Mouse (Mus musculus): ENCODE measurements around the gene Fam240a.

Fam240a gene

GRCm38 (mm10) chr9:110945343-110945742 lies 28.7 kb upstream of the Fam240a start:
- no peak for DNase-seq (ENCODE audit: low read depth, low spot score)

DNA sequence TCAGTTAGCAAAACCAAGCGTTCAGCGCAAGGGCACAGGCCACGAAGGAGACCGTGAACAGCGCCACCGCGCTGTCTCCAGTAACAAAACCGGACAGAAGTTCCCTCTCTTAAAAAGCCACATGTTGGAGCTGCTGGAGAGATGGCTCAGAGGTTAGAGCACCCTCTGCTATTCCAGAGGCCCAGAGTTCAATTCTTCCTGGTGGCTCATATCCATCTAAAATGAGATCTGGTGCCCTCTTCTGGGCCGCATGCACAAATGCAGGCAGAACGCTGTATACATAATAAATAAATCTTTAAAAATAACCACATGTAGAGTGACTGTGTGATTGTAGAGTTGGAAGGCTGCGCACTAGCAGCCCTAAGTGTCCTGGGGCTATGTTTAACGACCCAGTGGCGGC lies 27.6 kb upstream of the Fam240a start:
- no peak for DNase-seq (ENCODE audit: low read depth, low spot score)

DNA sequence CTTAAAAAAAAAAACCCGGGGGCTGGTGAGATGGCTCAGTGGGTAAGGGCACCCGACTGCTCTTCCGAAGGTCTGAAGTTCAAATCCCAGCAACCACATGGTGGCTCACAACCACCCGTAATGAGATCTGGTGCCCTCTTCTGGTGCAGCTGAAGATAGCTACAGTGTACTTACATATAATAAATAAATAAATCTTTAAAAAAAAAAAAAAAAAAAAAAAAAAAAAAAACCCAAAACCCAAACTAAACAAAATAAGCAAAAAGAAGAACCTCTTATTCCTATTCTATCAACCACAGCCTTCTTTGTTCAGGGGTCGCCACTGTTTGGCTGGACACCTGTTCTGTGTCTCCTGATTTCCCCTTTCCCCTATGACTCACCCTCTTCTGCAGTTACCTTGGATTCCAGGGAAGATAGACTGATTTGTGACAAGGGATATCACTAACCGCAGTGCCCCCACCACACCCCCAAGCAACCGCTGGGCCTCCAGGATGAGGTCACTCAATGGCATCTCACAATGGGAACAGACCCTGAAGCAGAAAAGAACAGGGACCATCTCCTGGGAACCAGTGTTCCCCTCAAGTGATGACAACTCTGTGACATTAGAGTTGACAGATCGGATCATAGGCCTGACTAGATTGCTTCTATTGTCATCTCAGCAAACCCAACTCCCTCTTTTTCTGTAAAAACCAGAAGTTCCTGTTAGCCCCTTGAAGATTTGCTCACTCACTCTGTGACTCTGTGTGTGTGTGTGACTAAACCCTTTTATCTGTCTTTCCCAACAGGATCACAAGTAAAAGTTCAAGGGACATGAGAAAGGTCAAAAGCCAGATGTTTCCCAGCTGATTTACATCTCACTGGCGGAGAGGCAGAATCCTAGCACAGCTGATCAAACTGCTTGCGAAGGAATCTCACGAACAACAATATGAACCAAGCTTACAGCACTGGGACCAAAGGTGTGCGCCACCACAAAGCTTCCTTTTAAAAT lies 21.1 kb upstream of the Fam240a start:
- DNase-seq (ENCODE audit: low read depth, low spot score) = no peak

GRCm38 (mm10) chr9:110935941-110936340 lies 19.3 kb upstream of the Fam240a start:
- DNase-seq (ENCODE audit: low read depth, low spot score) = no peak

DNA sequence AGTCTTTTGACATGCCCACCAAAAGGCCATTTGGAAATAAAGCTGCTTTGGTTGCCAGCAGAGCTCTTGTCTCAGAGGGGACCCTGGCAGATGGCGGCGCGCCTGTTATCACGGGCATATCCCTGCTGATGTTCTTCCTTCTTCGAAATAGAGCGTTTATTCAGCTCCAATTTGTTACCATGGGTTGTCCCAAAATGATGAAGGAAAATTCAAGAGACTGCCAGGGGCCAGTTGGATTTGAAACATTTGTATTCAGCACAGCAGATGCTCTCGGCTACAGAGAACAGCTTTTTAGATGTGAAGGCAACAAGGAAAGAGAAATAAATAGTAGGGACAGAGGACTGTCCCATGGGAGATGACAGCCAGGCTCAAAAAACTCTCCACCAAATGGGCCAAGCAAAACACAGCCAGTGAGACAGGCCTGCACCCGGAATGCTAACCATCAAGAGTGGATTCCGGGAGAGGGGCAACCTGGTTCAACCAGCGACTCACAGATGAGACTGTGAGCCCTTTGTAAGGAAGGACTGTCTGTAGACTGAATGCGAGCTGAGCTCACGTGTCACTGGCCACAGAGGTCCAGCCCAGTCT lies 17.3 kb upstream of the Fam240a start:
- no peak for DNase-seq (ENCODE audit: low read depth, low spot score)

- DNase-seq (ENCODE audit: low read depth, low spot score) = no peak
Measured at GRCm38 (mm10) chr9:110931573-110931972, 14.9 kb upstream of the Fam240a start.

DNA sequence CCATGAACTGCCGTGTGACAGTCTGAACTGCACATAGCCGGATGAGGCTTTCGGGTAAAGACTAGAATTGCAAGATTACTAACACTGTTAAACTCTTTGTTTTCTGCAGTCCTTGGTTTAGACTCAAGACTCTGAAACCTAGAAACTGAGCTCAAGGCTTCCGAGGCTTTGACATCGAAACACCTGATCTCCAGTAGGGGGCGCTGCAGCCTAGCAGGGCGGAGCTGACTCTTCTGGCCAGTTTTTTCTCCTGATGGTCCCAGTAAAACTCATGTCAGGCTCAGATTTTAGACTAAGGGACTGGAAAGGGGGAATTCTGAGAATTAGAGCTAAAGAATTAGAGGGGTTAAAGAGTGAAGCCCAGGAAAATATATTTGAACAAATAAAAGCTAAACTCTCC lies 6.1 kb upstream of the Fam240a start:
- DNase-seq (ENCODE audit: low read depth, low spot score) = no peak

GRCm38 (mm10) chr9:110920665-110921419 lies 4.2 kb upstream of the Fam240a start:
- no peak for DNase-seq (ENCODE audit: low read depth, low spot score)

DNA sequence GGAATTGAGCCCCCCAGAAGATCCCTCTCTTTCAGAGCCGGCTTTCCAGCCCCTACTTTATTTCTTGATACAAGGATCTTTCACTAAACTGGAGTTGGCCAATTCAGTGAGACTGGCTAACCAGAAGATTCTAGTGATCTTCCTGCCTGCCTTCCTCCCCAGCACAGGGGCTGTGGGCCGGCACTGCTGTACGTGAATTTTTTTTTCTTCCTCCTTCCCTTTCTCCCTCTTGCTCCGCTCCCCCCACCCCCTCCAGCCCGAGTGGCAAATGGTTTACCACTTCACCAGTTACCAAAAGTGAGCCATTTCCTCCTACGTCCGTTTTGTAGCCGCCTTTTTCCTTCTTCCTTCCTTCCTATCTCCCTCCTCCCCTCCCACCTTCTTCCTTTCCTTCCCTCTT lies 1.2 kb downstream of the Fam240a start:
- no peak for DNase-seq (ENCODE audit: low read depth, low spot score)

DNA sequence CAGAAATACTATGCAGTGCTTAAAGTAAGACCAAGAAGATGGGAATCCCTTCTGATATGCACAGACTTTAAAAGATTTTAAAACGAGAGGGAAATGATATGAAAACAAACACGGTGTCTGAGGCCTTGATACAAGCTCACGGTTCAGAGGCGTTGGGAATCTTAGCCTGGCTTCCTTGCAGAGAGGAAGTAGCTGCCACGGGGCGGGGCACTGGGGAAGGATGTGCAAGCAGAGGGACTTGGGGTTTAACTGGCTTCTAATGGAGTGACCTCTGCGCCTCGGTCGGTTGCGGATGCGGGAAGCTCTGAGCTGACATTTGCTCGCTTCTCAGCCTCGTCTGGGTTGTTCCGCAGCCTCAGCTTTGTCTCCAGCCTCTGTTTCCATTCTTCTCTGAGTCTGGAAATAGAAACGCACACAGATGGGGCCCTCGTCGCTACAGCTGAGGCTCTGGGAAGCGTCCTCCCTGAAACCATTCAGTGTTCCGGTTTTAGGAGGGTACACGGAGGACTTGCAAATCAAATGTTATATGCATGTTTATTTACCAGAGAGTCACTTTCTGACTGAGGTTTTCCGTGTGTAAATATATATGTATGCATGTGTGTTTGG lies 1.9 kb downstream of the Fam240a start:
- no peak for DNase-seq (ENCODE audit: low read depth, low spot score)

GRCm38 (mm10) chr9:110909371-110909967 lies 7.2 kb downstream of the Fam240a start:
- no peak for DNase-seq (ENCODE audit: low read depth, low spot score)

DNA sequence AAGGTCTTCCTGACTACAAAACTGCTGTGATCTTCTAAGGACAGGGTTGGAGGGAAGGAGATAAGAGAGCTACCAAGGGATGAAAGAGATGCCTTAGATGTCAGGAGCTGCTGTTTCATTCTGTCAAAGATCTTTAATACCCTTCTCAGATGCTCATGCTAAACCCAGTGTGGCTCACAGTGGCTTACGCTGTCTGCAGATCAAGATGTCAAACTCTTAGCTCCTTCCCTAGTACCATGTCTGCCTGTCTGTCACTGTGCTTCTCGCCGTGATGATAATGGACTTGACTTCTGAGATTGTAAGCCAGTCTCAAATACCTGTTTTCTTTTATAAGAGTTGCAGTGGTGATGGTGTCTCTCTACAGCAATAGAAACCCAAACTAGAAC lies 8.0 kb downstream of the Fam240a start:
- no peak for DNase-seq (ENCODE audit: low read depth, low spot score)

DNA sequence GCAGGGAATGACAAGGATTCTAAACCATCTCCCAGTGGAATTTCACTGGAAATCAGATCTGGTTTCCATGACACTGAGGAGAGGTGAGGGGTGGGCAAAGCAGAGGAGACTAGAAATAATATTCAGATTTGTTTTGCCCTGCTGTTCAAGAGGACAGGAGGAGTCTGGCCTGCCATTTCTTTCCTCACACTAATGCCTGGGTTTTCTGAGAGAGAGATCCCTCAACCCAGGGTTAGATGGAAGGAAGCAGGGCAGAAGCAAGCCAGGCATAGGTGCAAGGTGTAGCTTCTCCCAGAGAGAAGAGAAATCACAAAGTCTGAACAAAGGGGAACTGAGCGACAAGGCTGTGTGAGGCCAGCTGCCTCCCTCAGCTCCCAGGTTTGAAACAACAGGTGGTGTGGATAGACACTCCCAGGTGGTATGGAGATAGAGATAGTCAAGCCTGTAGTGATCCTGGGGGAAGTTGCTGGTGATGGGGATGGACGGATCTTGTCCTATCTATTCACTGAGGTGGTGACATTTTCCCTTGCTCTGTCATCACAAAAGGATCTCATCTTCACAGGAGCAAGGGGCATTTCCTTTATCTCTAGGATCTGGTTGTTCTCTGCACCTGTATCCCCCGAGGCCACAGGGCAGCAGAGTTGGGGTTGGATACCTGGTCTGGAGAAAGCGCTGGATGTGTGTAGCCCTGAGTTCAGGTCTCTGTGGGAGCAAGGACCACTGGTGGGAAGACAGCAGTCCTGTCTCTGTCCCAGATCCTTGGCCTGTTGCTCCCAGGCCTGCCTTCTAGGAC lies 8.6 kb downstream of the Fam240a start:
- no peak for DNase-seq (ENCODE audit: low read depth, low spot score)

DNA sequence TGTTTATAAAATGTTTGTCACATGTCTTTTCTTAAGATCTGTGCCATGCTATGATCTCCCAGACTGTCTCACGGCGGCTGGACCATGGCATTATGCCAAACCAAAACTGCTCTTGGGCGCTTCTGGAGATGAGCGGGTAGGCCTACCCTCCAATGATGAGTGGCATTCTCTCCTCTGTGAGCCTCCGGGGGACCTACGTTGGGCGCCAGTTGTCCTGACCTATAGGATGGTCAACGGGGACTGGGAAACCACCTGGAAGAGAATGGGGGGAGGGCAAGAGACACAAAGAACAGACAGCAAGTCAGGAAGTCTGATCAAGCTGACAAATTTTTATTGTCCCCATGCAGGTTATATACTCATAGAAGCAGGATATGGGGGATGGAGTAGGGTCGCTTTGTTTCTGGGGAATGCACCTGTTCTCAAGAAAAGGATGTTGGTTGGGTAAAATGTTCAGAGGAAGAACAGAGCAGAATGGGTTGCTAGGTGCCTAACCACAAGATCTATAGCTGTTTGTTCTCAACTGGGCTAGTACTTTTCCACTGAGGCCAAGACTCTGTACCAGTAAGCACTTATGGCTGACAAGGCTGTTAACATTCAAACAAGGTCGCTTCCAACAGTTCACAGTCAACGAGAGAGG lies 9.3 kb downstream of the Fam240a start:
- no peak for DNase-seq (ENCODE audit: low read depth, low spot score)

DNA sequence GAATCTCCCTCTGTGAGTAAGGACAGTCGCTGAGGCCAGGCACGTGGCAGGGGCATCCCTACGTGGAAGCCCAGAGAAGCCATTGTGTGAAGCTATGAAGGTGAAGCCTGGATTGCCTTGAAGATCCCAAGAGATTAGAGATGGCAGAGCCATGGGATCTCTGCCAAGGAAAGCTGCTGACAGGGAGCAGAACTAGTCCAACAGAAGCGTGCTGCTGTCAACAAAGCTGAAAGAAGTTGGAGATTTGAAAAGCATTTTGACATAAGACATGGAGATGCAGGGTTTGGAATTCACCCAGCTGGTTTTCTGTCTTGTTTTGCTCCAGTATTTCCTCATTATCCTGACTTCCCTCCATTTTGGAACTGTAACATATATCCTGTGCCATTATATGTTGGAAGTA lies 14.4 kb downstream of the Fam240a start:
- DNase-seq (ENCODE audit: low read depth, low spot score) = no peak

GRCm38 (mm10) chr9:110901204-110901603 lies 15.5 kb downstream of the Fam240a start:
- no peak for DNase-seq (ENCODE audit: low read depth, low spot score)

- no peak for DNase-seq (ENCODE audit: low read depth, low spot score)
Measured at GRCm38 (mm10) chr9:110899451-110900008, 17.1 kb downstream of the Fam240a start.

DNA sequence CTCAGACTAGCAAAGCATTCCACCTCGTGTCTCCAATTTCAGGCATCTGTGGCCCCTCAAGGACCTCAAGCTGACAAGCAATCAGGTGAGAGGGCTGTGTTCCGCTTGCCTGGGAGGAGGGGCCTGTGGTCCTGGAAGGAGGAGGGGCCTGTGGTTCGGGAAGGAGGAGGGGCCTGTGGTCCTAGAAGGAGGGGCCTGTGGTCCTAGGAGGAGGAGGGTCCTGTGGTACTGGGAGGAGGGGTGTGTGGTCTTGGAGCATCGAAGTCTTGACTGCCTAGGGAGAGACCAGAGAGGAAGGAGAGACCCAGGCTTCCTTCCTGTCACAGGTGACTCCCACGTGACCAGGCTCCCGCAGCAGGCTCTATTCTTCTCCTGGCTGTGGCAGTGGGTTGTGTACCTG lies 20.1 kb downstream of the Fam240a start:
- no peak for DNase-seq (ENCODE audit: low read depth, low spot score)

DNA sequence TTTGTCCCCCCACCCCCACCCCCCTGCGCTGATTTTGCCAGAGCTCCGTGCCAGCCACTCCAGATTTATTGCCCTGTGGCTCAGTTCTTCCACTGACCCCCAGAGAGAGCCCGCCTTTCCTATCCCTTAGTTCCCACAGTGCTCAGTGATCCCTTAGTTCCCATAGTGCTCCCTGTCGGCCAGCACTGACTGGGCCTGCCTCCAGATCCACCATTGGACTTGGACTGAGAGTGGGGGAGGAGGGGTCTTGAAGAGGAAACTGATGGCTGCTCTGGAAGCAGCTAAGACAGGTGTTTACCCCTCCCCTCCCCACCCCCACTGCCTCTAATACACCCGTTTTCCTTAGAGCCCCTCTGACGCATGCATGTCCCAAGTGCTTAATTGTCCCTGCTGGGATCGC lies 20.7 kb downstream of the Fam240a start:
- no peak for DNase-seq (ENCODE audit: low read depth, low spot score)

DNA sequence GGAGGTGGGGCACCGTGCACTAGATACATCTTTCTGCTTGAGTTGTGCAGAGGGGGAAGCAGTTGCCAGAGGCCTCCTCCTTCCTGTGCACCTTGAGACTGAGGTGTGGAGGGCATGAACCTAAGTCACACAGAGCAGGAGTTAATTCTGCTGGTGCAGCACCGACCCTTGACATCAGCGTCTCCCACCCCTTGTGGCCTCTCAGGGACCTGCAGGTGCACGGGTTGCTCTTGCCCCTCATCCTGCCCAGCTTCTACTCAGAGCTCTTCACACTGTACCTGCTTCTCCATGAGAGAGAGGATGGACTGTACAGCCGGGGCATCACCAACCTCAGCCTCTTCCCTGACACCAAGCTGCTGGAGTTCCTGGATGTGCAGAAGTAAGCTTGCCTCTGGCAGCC lies 21.2 kb downstream of the Fam240a start:
- no peak for DNase-seq (ENCODE audit: low read depth, low spot score)

Measured in brain, embryonic 18.5 days (tissue).